ENCODE assay signal across 10 mouse cellular contexts in genomic region chr13:46310790-46311189, GRCm38 (mm10). TPM values are rescaled to one million over a fixed set of nuclear protein-coding genes. Genes with fewer than 3 reads are reported as not detected.
DNase-seq lines count a peak whose midpoint lies in the region; ATAC-seq lines count a peak whose summit lies in the region.
"Had no signal": no experiment of that assay in that cellular context is flagged by ENCODE, and none has a peak within 500 bp of the region (broad histone marks: within the 10 kb centered on the region; RNA-seq: fewer than 3 reads in every experiment).

No protein-coding gene starts in this region.

- no peaks in the 10 kb centered on the region for H3K36me3 ChIP-seq in liver, embryonic 11.5 days (ENCODE audit: control insufficient read depth, insufficient read depth, low read length)
- H3K36me3 ChIP-seq in forebrain, embryonic 11.5 days (ENCODE audit: control insufficient read depth, insufficient read depth, low read length) = no peaks in the 10 kb centered on the region
- H3K36me3 ChIP-seq: neural tube, embryonic 13.5 days had no signal

- no peaks in the 10 kb centered on the region for H3K4me1 ChIP-seq in liver, embryonic 11.5 days (replicated peaks; ENCODE audit: control insufficient read depth, insufficient read depth, low read length)
- H3K4me1 ChIP-seq in forebrain, embryonic 11.5 days (replicated peaks; ENCODE audit: control insufficient read depth, insufficient read depth, low read length) = no peaks in the 10 kb centered on the region
- H3K4me1 ChIP-seq: neural tube, embryonic 13.5 days had no signal

- no peak overlapping the region for H3K4me3 ChIP-seq in liver, embryonic 11.5 days (ENCODE audit: low read depth, low read length)
- H3K4me3 ChIP-seq in forebrain, embryonic 11.5 days (ENCODE audit: low read depth, low read length) = no peak overlapping the region
- H3K4me3 ChIP-seq: erythroblast, embryonic 14.5 days; neural tube, embryonic 13.5 days had no signal

- H3K4me2 ChIP-seq in liver, embryonic 11.5 days = no peak overlapping the region
- no peak overlapping the region for H3K4me2 ChIP-seq in forebrain, embryonic 11.5 days (ENCODE audit: low read depth, low read length, severe bottlenecking)
- H3K4me2 ChIP-seq: neural tube, embryonic 13.5 days had no signal

- 49% methylated on average over 10 of the region's 10 CpGs for WGBS in liver, embryonic 11.5 days
- WGBS in forebrain, embryonic 11.5 days = 58% methylated on average over 10 of the region's 10 CpGs

- DNase-seq in liver (peak; percentile 13), ZHBTc4 (ENCODE audit: low read depth, low spot score) (peak; percentile 60)
- DNase-seq in liver, embryonic 11.5 days (ENCODE audit: low spot score) = no peak
- DNase-seq in embryo, embryonic 11 days = peak; percentile 73
- peak; percentile 48 to 54 for DNase-seq in left cerebral cortex, postnatal 36 days (ENCODE audit: low spot score in 2 of 2)
- peak; percentile 13 for DNase-seq in retina, adult 2 months (ENCODE audit: low read depth, low spot score)
- no peak for DNase-seq in forebrain, embryonic 11.5 days (ENCODE audit: low spot score)

- H3K27ac ChIP-seq in liver, embryonic 11.5 days (ENCODE audit: low read depth, low read length) = no peak overlapping the region
- H3K27ac ChIP-seq in forebrain, embryonic 11.5 days (ENCODE audit: low read depth, low read length) = no peak overlapping the region
- H3K27ac ChIP-seq: neural tube, embryonic 13.5 days had no signal

- no peak for ATAC-seq in liver, embryonic 11.5 days (replicated peaks; ENCODE audit: low FRiP score)
- ATAC-seq in inflammation-experienced regulatory T-cells, adult 6 months = peak; percentile 72
- ATAC-seq in forebrain, embryonic 11.5 days (replicated peaks; ENCODE audit: low FRiP score) = no peak

- no peaks in the 10 kb centered on the region for H3K9me3 ChIP-seq in liver, embryonic 11.5 days (ENCODE audit: control insufficient read depth, low read length)
- H3K9me3 ChIP-seq in forebrain, embryonic 11.5 days (ENCODE audit: control insufficient read depth, low read length) = no peaks in the 10 kb centered on the region

- no peaks in the 10 kb centered on the region for H3K27me3 ChIP-seq in liver, embryonic 11.5 days (replicated peaks; ENCODE audit: control insufficient read depth, insufficient read depth, low read length)
- H3K27me3 ChIP-seq in forebrain, embryonic 11.5 days (ENCODE audit: control insufficient read depth, insufficient read depth, low read length) = no peaks in the 10 kb centered on the region
- H3K27me3 ChIP-seq: neural tube, embryonic 13.5 days had no signal

- intact Hi-C loops in left cerebral cortex, postnatal 36 days (cut with DNase I) = loop anchor here (2.0 to 5.0 kb wide), 2 partner anchors 352 to 487 kb away; no protein-coding TSS in a partner anchor

- H3K9ac ChIP-seq in liver, embryonic 11.5 days (ENCODE audit: low read depth, low read length) = no peak overlapping the region
- H3K9ac ChIP-seq in forebrain, embryonic 11.5 days (ENCODE audit: low read length) = no peak overlapping the region
- H3K9ac ChIP-seq: neural tube, embryonic 13.5 days had no signal

RNA-seq across cellular contexts. Expression of gene Stmnd1, which starts 37.3 kb away (rescaled TPM):
- polyA plus RNA-seq in liver, embryonic 11.5 days (2014; fragmentation: Nextera tagmentation; extraction: Ambion mirVana) = not detected in 2 replicates
- polyA plus RNA-seq in inflammation-experienced regulatory T-cells, adult 6 months (2017; shearing (Covaris generic)) = not detected
- total RNA-seq in left cerebral cortex, postnatal 36 days (2021) = not detected
- not detected in 2 replicates for polyA plus RNA-seq in forebrain, embryonic 11.5 days (2014; fragmentation: Nextera tagmentation; extraction: Ambion mirVana)
- polyA plus RNA-seq: erythroblast, embryonic 14.5 days had no signal

Comparison
In these comparisons a context has a peak if more than half of its experiments do, and no peak if none do; other contexts are left out.
1. DNase-seq: peak in liver (single experiment), ZHBTc4 (single experiment), embryo, embryonic 11 days (single experiment), left cerebral cortex, postnatal 36 days (2 of 2) and retina, adult 2 months (single experiment); none in liver, embryonic 11.5 days (single experiment) and forebrain, embryonic 11.5 days (single experiment).